Mouse (Mus musculus) CD4-positive helper T cell, adult 2 months (primary cell): ENCODE results near the gene Prkce.
A peak's percentile ranks its signal among the peaks of the same experiment; 100 is the strongest.

ENCODE experiments used
- DNase-seq: peaks from one replicate; pipeline ENCODE4 v3.0.0-alpha.2; 2012; ENCODE audit warnings: low read depth, missing footprints, low spot score

Prkce gene

GRCm38 (mm10) chr17:86407921-86408613 is 240.5 kb downstream of the Prkce start:
- DNase-seq: no peak

GRCm38 (mm10) chr17:86408614-86409006 is 241.0 kb downstream of the Prkce start:
- no peak for DNase-seq

DNA sequence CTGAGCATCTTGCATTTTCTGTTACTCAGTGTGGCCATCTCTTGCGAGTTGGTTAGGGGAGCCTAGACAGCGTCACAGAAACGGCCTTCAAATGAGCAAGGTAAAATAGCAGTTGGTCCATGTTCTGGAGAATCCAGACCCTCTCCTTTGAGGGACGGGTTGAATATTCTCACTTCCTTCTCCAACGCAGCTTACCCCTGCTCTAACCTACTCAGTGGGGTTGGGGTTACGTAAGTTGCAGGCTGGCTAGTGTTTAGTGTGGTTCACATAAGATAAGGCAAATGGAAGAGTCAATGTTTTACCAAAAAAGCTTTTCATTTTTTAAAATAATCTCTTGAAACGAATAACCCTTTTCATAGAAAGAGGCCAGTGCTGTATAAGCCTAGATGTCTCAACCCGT is 241.9 kb downstream of the Prkce start:
- no peak for DNase-seq

DNA sequence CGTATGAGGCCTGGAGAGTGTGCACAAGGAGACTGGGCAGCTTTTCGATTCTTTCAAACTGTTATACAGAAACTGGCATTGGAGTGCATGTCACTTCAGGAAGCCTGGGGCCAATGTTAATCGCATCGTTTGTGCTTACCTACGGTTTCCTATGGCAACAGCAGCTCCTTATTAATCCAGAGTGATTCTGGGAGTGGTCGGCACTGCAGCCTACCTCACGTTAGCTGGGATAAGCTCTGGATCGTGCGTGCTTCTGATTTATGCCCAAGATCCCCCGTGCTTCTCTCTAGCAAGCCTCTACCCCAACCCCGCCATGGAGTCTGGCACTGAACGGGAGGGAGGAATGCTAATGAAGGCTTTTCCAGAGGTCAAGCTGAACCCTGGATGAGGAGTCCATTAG is 242.9 kb downstream of the Prkce start:
- no peak for DNase-seq

- no peak for DNase-seq
Measured at GRCm38 (mm10) chr17:86412141-86412540, 244.6 kb downstream of the Prkce start.

GRCm38 (mm10) chr17:86414608-86415007 is 247.0 kb downstream of the Prkce start:
- no peak for DNase-seq

GRCm38 (mm10) chr17:86415989-86416388 is 248.4 kb downstream of the Prkce start:
- DNase-seq: no peak

- DNase-seq: no peak
Measured at GRCm38 (mm10) chr17:86418334-86418733, 250.7 kb downstream of the Prkce start.

- DNase-seq: no peak
Measured at GRCm38 (mm10) chr17:86419199-86419598, 251.6 kb downstream of the Prkce start.

- no peak for DNase-seq
Measured at GRCm38 (mm10) chr17:86420646-86421338, 253.2 kb downstream of the Prkce start.

DNA sequence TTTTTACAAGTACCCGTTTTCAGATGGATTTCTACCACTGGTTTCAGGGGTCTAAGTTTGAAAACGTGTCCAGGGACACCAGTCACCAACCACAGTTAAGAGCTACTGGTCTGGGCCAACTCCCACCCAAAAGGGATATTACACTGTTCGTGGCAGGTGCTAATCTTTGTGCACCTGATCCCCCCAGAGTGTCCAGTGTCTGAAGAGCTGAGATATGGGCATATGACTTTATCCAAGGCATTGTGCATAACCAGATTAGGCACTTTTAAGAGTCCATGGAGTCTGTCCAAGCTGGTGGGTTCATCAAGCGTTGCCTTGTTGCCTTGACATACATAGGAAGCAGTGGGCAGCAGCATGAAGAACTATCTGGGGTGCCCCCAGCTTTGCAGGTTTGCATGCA is 254.4 kb downstream of the Prkce start:
- no peak for DNase-seq

DNA sequence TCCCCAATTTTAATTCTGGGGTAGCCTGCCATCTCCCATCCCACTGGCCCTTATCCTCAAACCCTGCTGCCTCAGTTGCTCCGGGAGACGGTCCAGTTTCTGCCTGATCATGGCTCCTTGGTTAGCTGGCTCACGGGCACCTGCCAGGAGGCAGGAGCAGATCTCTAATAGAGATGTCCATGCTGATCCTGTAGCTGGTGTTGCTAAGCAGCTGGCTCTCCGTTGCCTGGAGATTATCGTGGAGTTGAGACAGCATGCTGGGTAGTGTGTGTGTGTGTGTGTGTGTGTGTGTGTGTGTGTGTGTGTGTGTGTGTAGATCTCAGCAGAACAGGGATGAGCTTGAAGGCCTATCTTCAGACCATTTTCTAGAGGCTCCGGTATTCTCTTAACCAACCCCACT is 262.3 kb downstream of the Prkce start:
- no peak for DNase-seq

GRCm38 (mm10) chr17:86433117-86433516 is 265.5 kb downstream of the Prkce start:
- no peak for DNase-seq

DNA sequence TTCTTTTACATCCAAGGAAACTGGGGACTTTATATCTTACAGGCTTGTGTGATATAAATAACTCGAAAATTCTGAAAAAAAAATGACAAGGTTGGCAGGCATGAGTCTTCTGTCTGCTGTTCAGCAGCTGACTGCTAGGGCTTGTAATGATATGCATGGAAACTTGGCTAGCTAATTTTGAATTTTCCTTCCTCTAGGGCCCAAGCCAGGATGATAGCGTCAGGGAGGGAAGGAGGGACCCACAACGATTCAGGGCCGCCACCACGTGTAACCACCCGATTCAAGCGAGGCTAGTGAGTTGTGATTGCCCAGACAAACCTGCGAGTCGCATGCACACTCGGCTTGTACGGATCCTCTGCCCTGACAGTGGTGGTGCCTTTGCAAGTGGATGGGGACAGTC is 266.2 kb downstream of the Prkce start:
- DNase-seq: no peak

DNA sequence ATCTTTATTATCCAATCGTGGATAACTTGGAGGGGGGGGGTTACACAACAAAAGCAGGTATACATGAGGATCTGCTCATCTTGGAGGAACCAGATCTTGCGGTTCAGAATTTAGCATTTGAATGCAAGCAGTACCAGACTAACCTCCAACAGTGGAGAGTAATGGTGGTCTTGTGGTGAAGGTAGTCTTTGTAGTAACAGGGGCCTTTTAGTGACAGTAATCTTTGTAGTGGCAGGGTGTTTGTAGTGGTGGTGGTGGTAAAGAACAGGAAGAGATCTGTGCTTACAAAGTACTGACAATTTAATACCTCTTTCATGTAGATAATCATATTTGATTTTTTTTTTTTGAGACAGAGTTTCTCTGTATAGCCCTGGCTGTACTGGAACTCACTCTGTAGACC is 267.2 kb downstream of the Prkce start:
- DNase-seq: peak; percentile 66

DNA sequence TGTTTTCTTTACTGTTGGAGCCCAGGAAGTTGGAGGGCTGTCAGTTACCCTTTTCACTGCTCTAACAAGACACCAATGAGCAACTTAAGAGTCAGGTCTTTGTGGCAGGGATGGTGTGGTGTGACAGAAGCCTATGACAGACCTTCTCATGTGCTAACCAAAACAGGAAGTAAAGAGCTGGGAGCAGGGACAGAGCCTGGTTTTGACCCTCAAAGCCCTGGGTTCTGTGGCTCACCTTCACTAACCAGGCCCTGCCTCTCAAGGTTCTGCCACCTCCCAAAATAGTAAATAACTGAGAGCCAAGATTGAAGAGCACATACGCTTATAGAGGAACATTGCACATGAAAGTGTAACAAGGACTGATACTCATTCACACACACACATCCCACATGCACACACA is 268.0 kb downstream of the Prkce start:
- DNase-seq: no peak

DNA sequence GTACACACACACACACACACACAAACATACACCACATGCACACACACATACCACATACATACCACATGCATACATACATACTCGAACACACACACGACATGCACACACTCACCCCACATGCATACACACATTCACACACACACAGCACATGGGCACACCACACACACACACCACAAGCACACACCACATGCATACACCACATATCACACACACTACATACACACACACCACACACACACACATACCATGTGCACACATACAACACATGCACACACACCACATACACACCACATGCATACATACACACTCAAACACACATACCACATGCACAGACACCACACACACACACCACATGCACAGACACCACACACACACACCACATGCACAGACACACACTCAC is 268.4 kb downstream of the Prkce start:
- no peak for DNase-seq

GRCm38 (mm10) chr17:86436583-86437370 is 269.2 kb downstream of the Prkce start:
- no peak for DNase-seq

DNA sequence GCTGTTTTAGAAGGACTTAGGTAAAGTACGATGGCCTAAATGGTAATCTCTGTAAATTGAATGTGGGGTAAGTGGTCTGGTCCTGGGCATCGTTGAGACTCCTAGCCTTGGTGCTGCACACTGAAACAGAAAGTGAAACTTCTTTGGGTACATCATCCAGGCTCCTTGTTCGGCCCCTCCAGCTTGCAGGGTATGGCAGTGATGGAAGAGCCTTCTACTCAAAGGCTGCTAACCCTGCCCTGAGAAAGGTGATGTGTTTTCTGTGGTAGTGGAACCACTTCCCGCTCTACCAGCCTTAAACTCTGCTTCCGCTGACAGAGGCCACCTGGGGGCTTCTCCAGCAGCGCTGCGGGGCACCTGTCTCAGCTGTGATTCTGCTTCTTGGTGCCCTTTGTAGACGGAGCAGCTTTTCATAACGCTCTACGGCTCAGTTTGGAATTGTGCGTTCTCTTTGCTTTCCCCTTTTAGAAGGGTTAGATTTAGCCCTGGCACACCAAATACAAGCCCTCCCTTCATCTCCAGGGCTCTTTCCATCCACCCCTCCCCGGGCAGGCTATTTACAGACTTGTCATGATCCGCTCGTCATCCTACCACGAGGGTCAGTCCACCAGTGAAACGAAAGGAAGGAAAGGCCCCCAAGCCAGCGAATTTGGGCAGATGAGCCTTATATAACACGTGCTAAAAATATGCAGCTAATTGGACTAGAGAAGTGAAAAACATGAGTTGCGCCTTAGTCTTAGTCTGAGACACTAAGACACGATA is 270.1 kb downstream of the Prkce start:
- DNase-seq: peak; percentile 66

DNA sequence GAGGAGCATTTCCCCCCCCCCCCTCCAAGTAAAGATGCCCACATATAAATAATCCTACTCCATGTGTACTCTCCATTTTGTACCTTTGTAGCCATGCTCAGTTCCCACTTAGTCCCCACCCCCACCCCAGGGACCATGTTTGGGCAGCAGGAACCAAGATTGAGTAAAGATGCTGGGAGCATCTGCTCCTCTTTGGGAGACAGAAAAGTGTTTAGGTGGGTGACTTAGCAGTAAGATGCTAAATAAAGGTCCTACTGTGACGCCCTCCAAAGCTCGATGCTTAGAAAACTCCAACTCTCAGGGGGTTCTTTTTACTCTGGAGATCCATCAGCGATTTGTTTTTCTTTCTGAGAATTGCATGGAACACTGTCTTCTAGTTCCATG is 270.7 kb downstream of the Prkce start:
- no peak for DNase-seq

- DNase-seq: no peak
Measured at GRCm38 (mm10) chr17:86438763-86439162, 271.2 kb downstream of the Prkce start.

DNA sequence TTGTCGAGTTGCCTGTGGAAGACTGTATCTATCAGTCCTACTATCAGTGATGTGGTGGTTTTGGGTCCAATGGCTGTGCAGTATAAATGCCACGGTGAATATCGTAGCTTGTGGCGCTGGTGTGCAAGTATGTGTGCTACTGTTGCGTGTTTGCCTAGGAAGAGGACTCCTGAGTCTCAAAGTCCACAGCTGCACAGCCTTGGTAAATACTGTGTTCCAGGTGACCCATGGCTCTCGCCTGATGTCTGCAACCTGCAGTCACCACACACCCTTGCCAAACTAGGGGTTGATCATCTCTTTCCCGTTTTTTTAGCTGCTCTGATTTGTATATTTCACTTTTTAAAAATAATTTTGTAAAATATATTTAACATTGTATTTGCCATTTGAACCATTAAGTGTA is 273.5 kb downstream of the Prkce start:
- DNase-seq: no peak
